In the genomic region with DNA sequence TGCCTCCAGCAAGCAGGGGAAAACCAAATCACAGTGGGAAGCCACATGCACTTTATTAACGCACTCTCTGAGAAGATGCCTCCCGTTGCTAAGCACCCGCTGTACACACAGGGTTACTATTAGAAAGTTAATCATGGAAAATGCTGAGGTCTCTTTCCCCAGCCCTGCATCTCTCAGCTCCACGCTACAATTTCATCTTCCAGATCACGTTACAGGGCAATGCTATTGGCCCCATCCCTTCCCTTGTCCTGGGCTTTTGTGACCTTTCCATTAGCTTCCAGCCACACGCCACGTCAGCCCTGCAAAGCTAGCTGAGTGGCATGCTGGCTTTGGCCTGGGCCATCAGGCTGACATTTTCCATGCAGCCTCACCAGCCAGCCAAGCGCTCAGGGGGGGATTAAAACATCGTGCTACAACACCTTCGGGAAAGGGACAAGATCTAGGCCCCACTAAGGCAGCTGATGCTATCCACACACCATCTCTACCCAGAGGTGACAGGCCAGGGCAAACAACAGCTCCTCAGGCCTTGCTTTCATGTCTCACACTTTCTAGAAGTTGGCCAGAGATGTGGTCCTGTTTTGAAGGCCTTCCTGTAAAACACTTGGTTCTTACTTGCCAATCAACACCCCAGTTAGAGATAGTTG, we compare ENCODE assay signal across 9 mouse cellular contexts.
DNase-seq lines count a peak whose midpoint lies in the region; ATAC-seq lines count a peak whose summit lies in the region.
"Had no signal": no experiment of that assay in that cellular context is flagged by ENCODE, and none has a peak within 500 bp of the region (broad histone marks: within the 10 kb centered on the region; RNA-seq: fewer than 3 reads in every experiment).

No protein-coding gene starts in this region.

- no peak overlapping the region for H3K4me2 ChIP-seq in midbrain, embryonic 11.5 days

- WGBS in midbrain, embryonic 11.5 days, result 35% methylated on average over 10 of the region's 10 CpGs

- H3K4me1 ChIP-seq in midbrain, embryonic 11.5 days (ENCODE audit: control insufficient read depth, insufficient read depth, low read length), result no peaks in the 10 kb centered on the region; the same call in 1 of the 2 replicates

- intact Hi-C loops in gastrocnemius, postnatal 14 days (cut with DNase I; ENCODE audit: low total_unique reads), result no loop called here
- intact Hi-C loops in left cerebral cortex, postnatal 14 days (cut with DNase I), result no loop called here

- H3K9ac ChIP-seq in midbrain, embryonic 11.5 days (ENCODE audit: low read length), result no peak overlapping the region

- no peaks in the 10 kb centered on the region for H3K27me3 ChIP-seq in midbrain, embryonic 11.5 days (ENCODE audit: control insufficient read depth, insufficient read depth, low read length)

- H3K27ac ChIP-seq in midbrain, embryonic 11.5 days (ENCODE audit: low read depth, low read length), result no peak overlapping the region

- H3K4me3 ChIP-seq in midbrain, embryonic 11.5 days (ENCODE audit: low read depth, low read length), result no peak overlapping the region

- DNase-seq in NIH3T3 (ENCODE audit: low read depth), result peak; percentile 16
- DNase-seq in embryo, embryonic 10.5 days (ENCODE audit: low spot score), result peak; percentile 59
- peak; percentile 60 for DNase-seq in gastrocnemius, postnatal 14 days
- DNase-seq in midbrain, embryonic 11.5 days (ENCODE audit: low spot score, missing footprints), result peak; percentile 84
- no peak for DNase-seq in ovary, postnatal 10 days (ENCODE audit: low spot score)
- DNase-seq in left cerebral cortex, postnatal 14 days (ENCODE audit: low spot score in 2 of 2), result no peak
- DNase-seq in heart, adult 9 months (ENCODE audit: low spot score in 2 of 2), result no peak

- H3K9me3 ChIP-seq in midbrain, embryonic 11.5 days (ENCODE audit: control insufficient read depth, low read length), result no peaks in the 10 kb centered on the region

- no peaks in the 10 kb centered on the region for H3K36me3 ChIP-seq in midbrain, embryonic 11.5 days (ENCODE audit: control insufficient read depth, insufficient read depth, low read length)

- ATAC-seq in midbrain, embryonic 11.5 days (ENCODE audit: low FRiP score), result no peak
- ATAC-seq in activated CD4-positive, CD25-positive, alpha-beta regulatory T cell, adult 4 months, result no peak
- ATAC-seq: intestine, postnatal 0 days had no signal

Comparison
In these comparisons a context has a peak if more than half of its experiments do, and no peak if none do; other contexts are left out.
1. DNase-seq: peak in NIH3T3 (single experiment), embryo, embryonic 10.5 days (single experiment), gastrocnemius, postnatal 14 days (single experiment) and midbrain, embryonic 11.5 days (single experiment); none in ovary, postnatal 10 days (single experiment), left cerebral cortex, postnatal 14 days (0 of 2) and heart, adult 9 months (0 of 2).